Mouse (Mus musculus) induced T-regulatory cell, adult 2 months (primary cell): ENCODE measurements at regions not wholly inside any gene's neighbourhood (a gene's known extent, or its start where the extent isn't known, plus 50 kb on each side); places are given as distances from the start of the nearest gene placed in this dataset.
A peak's percentile ranks its signal among the peaks of the same experiment; 100 is the strongest.

Experiments used
- DNase-seq: peaks from one replicate; pipeline ENCODE4 v3.0.0-alpha.2; 2012; ENCODE audit warnings: low read depth

GRCm38 (mm10) chr19:32939692-32940091, 182.4 kb downstream of the Pten start:
- peak; percentile 25 for DNase-seq

- DNase-seq: no peak
These were observed 183.5 kb downstream of the Pten start for GRCm38 (mm10) chr19:32940806-32941205.

GRCm38 (mm10) chr19:32943594-32944230, 186.4 kb downstream of the Pten start:
- DNase-seq: no peak

GRCm38 (mm10) chr19:32947081-32947855, 190.0 kb downstream of the Pten start:
- DNase-seq: no peak

GRCm38 (mm10) chr19:32950252-32950651, 193.0 kb downstream of the Pten start:
- no peak for DNase-seq

- no peak for DNase-seq
These were observed 193.5 kb downstream of the Pten start for GRCm38 (mm10) chr19:32950794-32951193.

GRCm38 (mm10) chr19:32952425-32952824, 195.1 kb downstream of the Pten start:
- no peak for DNase-seq

GRCm38 (mm10) chr19:32952928-32953687, 195.8 kb downstream of the Pten start:
- peak; percentile 66 for DNase-seq

GRCm38 (mm10) chr19:32954001-32954605, 196.8 kb downstream of the Pten start:
- DNase-seq: peak; percentile 72

GRCm38 (mm10) chr19:32954942-32955341, 197.6 kb downstream of the Pten start:
- DNase-seq: no peak

GRCm38 (mm10) chr19:32956143-32956915, 199.0 kb downstream of the Pten start:
- peak; percentile 62 for DNase-seq

GRCm38 (mm10) chr19:32956916-32957558, 199.7 kb downstream of the Pten start:
- peak; percentile 63 for DNase-seq

- no peak for DNase-seq
These were observed 201.0 kb downstream of the Pten start for GRCm38 (mm10) chr19:32958276-32958675.

GRCm38 (mm10) chr19:32958791-32959190, 201.5 kb downstream of the Pten start:
- no peak for DNase-seq

- DNase-seq: no peak
These were observed 202.5 kb downstream of the Pten start for GRCm38 (mm10) chr19:32959844-32960195.

- no peak for DNase-seq
These were observed 203.1 kb downstream of the Pten start for GRCm38 (mm10) chr19:32960196-32960947.

GRCm38 (mm10) chr19:32961525-32961924, 204.2 kb downstream of the Pten start:
- no peak for DNase-seq

GRCm38 (mm10) chr19:32963983-32964382, 206.7 kb downstream of the Pten start:
- peak; percentile 63 for DNase-seq

GRCm38 (mm10) chr19:32965488-32965887, 208.2 kb downstream of the Pten start:
- DNase-seq: no peak

GRCm38 (mm10) chr19:32969213-32969776, 212.0 kb downstream of the Pten start:
- no peak for DNase-seq
